Mouse (Mus musculus) lung, adult 10 weeks (tissue): ENCODE results near the gene Gabrp. TPM values are rescaled to one million over a fixed set of nuclear protein-coding genes. Genes with fewer than 3 reads are reported as not detected.

Source experiments
- polyA plus RNA-seq: library from polyadenylated mRNA; stranded (reverse); fragments of 350-450 nt; fragmentation: Illumina TruSeq; extraction: RNeasy Lipid Tissue Mini Kit (QIAGEN cat#74804); gene quantifications from one replicate; pipeline ENCODE4 v1.2.3, GENCODE M21; 2014; ENCODE audit warnings: low read depth, low replicate concordance; ENCODE audit not compliant: insufficient read depth

The Gabrp gene
- polyA plus RNA-seq: 30.3 TPM

DNA sequence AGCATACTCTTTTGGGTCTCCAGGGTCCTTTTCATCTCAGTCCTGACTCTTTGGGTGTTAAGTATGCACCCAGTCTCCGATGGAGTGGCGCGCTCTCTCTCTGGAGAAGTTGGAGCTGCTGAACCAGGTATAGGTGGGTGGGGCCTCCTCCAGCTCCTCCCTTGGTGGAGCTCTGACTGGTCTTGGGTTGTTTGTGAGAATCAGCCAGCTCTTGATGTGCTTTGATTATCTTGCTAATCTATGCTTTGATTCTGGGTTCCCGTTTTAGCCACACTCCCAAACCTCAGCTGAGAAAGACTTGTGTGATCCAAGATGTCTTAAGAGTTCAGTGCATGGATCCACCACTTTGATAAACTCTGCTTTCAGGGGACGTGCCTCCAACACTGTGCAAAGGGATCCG lies at the start of gene Gabrp:
Gene Gabrp, minus strand, starts transcription at position 101 of the 400 bp plus-strand sequence.

GRCm38 (mm10) chr11:33598986-33599385 lies 20.2 kb upstream of the Gabrp start, which contains the start of gene D130052B06Rik:
D130052B06Rik (plus strand) TSS chr11:33599302.

DNA sequence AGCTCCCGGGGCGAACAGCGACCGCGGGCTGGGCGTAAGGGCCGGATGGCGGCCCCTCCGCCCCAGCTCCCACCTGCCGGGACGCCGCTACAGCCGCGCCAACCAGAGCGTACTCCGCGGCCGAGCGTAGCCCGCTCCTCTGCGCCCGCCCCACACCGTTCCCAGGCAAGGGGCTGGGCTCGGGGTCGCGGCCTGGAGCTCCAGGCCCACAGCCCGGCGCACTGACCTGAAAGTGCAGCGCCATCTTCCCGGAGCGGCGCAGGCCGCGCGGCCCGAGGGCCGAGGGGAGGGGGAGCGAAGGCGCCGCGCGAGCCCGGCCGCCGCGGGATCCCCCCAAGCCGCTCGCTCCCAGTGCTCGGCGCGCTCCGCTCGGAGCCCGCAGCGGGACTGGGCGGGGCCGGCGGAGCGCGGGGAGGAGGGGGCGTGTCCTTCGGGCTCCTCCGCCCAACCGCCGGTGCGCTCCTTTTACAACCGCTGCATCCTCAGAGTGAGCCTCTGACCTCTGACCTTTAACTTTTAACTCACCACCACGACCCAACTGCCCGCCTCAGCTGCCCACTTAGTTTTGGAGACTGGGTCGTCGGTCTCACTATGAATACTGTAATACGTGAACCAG lies 65.3 kb downstream of the Gabrp start, which contains the start of gene Ranbp17:
Gene Ranbp17, minus strand, starts transcription at position 371 of the 616 bp plus-strand sequence.

Other genes starting within 250 kb of the Gabrp start
- 0.32 TPM for gene Ranbp17, start 65.2 kb downstream of the Gabrp start, polyA plus RNA-seq
- not detected for gene D130052B06Rik, start 20.3 kb upstream of the Gabrp start, polyA plus RNA-seq